Mouse (Mus musculus) gastrocnemius, adult 18-20 months (tissue): Measurements from ENCODE around the gene Zfp324. TPM values are rescaled to one million over a fixed set of nuclear protein-coding genes. Genes with fewer than 3 reads are reported as not detected.

ENCODE experiments used
- DNase-seq: peaks from one replicate; pipeline ENCODE4 v3.0.0; 2021; ENCODE audit warnings: low spot score
- total RNA-seq, 2 experiments: library from RNA; stranded (reverse); gene quantifications; 2 replicates each; pipeline ENCODE4 v1.2.3; 2021

Gene Zfp324
- total RNA-seq, 2 experiments from 2014 or later = 1.4 to 1.5 TPM

DNA sequence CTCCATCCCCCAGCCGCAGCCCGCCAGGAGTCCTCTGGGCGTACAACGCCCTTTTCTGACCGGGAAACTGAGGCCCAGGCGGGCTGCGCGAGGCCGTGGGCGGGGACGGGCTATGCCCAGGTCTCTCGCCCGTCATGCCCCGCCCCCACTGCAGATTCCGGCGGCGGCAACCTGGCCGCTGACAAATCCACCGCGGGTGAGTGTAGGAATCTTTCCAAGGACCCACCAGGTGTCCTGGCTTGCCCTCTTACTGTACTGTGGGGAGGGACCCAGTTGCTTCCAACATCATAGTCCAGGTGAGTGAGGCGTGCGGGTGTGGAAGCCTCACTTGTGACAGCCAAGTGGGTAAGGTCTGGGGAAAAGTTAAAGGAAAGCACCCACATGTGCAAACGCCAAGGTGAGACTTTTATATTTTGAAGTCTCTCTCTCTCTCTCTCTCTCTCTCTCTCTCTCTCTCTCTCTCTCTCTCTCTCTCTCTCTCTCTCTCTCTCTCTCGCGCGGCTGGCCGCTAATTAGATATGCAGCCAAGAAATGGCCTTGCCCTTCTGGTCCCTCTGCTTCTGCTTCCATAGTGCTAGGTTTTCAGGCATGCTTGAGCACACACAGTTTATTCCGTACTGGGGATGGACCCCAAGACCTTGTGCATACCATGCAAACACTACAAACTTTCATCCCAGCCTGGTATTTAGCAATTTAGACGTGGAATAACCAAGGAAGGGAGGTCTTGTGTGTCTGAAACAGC lies 637 bp downstream of the Zfp324 start:
- peak; percentile 27 for DNase-seq

- DNase-seq = no peak
These were observed 5.3 kb downstream of the Zfp324 start for GRCm38 (mm10) chr7:12970906-12971305.

DNA sequence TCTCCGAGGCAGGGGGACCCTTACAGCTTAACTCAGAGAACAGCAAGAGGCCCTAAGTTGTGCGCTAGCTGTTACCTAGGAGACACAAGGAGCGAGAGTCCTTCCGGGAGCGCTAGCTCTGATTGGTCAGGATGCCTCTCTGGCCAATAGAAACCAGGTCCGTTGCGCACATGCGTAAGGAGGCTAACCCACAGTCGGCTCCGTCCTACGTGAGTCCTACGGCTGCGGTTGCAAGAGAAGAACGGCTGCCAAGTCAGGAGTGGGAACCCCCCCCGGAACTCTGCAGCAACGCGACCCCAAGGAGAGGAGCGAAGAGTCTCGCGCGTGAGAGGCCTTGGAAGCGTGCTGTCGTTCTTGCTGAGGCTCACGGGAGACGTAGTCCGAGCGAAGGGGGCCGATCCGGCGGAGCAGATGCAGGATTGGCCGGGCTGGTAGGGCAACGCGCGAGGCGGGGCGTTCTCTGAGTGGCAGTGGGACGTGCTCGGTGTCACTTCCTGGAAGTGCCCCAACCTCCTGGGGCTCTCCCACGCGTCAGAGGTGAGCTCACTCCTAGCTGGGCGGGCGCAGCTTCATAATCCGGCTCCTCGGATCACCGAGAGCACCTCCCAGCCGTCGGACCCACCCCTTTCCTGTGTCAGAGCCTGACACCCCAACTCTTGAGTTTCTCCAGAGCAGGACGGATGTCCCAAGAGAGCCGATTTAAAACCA lies 12.2 kb downstream of the Zfp324 start, which contains the start of gene Zfp446:
Gene Zfp446 (plus strand): TSS at position 167 of the 708 bp plus-strand sequence.
- peak; percentile 99 for DNase-seq

- no peak for DNase-seq
These were observed 13.5 kb downstream of the Zfp324 start for GRCm38 (mm10) chr7:12978931-12979722.

DNA sequence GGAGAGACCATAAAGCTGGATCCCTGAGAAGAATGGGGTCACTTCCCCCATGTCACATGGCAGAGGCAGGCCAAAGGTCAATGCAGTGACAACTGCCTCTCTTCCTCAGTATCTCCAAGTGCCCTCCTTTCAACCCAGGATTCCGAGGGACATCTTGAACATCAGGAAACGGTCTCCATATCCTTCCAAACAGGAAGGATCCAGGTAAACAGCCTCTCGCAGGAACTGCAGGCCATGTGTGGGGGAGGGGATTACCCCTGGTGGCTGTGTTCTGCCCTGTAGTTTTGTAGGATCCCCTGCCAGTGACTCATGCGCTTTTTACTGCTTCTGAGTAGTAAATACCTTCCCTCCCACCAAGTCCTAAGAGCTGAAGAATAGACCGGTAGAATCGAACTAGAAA lies 14.1 kb downstream of the Zfp324 start:
- no peak for DNase-seq

DNA sequence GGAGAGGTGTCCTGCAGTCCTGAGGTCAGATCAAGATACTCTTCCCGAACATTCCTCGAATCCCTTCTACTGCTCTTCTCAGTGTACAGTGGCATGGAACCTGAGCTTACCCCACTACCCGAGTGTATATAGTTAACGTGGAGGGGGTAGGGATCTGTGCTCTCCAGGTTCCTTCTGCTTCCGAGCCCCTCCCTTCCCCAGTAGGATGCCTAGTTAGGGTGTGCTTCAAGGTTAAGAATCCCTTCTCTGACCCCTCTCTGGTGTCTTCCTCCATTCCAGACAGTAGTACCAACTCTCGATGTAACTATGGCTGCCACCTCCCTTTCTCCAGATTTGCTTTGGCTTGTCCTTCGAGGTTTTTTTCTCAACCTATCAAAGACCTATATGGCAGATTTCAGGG lies 14.7 kb downstream of the Zfp324 start:
- no peak for DNase-seq

DNA sequence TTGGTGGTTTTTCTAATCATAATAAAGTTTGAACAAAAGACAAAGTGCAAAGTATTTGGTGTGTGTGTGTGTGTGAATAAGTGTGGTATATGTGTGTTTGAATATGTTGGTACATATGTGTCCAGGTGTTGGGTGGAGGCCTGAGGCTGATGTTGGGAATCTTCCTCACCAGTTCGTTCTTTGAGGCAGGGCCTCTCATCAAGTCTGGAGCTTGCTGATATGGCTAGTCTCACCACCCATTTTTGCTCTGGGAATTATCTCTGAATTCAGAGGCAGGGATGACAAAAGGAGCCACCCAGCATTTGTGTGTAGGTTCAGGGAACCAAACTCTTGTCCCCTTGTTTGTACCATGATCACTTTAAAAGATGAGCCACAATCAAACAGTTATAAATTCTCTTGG lies 20.1 kb downstream of the Zfp324 start:
- DNase-seq = no peak

DNA sequence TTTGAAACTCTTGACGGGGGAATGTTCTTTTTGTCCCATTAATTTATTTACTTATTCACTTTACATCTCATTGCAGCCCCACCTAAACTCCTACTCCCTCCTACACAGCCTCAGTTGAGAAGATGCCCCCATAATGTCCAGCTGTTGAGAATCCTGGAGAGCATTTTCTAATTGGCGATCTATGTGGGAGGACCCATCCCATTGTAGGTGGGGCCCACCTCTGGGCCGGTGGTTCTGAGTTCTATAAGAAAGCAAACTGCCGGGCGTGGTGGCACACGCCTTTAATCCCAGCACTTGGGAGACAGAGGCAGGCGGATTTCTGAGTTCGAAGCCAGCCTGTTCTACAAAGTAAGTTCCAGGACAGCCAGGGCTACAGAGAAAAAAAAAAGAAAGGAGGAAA lies 21.3 kb downstream of the Zfp324 start:
- DNase-seq = no peak

- DNase-seq = no peak
These were observed 22.0 kb downstream of the Zfp324 start for GRCm38 (mm10) chr7:12987409-12988189.

GRCm38 (mm10) chr7:12992222-12992621 lies 26.6 kb downstream of the Zfp324 start:
- no peak for DNase-seq

DNA sequence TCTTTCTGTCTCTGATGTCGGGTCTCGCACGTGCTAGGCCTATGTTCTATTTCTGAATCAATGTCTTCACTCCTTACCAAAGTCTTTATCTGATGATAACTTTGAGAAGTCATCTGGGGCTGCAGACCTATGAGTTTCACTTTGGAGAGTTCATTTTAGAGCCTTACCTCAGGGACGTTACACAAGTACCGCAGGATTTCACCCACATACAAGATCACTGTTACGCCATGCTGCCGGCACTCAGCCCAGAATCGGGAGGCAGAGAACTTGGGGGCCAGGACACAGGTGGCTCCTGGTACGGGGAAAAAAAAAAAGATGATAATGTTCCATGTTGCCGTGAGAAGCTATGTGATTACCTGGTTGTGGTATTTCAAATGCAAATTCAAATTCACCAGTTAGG lies 27.5 kb downstream of the Zfp324 start:
- no peak for DNase-seq

GRCm38 (mm10) chr7:12995862-12996261 lies 30.2 kb downstream of the Zfp324 start:
- DNase-seq = no peak

- no peak for DNase-seq
These were observed 31.6 kb downstream of the Zfp324 start for GRCm38 (mm10) chr7:12997230-12997629.

DNA sequence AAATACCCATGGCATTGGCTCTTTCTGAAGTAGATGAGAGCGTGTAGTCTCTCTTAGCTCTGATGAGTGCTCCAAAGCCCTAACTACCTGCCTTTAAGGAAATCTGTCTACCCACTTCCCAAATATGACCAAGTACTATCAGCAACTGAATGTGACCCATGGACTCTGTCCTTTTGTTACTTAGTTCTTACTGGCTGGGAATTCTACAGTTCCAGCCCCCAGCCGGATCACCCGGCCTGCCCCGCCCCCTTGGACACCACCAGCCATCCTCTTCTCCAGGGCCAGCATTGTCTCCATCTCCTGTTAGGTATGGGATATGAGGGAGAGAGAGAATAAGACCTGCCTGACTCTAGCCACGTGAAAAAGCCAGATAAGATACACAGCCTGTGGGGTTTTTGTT lies 32.4 kb downstream of the Zfp324 start, which contains the start of gene Slc27a5:
Gene Slc27a5 (minus strand): TSS at position 140 of the 400 bp plus-strand sequence.
- no peak for DNase-seq

DNA sequence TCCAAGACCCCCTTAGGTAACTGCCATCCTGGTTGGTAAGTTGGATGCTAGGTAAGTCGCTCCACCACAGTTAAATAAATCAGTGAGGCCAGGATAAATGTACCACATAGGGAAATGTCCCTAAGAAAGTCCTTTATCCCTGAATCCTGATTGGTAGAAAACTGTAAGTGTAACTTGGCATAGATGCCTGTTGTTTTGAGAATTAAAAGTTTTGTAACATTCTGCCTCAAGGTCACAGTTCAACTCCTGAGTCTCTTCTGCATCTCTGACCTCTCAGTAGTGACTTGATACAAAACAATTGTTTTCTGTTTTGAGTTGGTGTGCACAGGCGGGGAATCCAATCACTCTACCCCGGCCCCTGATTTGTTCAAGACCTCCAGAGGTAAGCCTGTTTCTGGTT lies 33.2 kb downstream of the Zfp324 start, which contains the start of gene Trim28:
Gene Trim28 (plus strand): TSS at position 264 of the 400 bp plus-strand sequence.
- no peak for DNase-seq

DNA sequence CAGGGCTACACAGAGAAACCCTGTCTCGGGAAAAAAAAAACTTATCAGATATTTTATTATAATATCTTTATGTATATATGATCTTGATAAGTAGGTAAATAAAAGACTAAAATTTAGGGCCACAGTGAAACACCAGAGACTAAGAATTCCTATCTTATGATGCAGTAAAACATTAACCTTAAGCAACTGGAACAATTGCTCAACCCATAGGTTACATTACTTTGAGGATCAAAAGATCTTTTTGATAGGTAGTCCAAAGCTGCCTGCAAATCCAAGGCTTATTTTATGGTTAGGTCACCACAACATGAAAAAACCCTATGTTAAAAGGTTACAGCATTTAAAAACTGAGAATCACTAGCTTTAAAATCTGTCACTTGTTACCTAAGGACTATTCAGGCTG lies 35.9 kb downstream of the Zfp324 start:
- DNase-seq = no peak

GRCm38 (mm10) chr7:13003380-13003779 lies 37.7 kb downstream of the Zfp324 start:
- no peak for DNase-seq

DNA sequence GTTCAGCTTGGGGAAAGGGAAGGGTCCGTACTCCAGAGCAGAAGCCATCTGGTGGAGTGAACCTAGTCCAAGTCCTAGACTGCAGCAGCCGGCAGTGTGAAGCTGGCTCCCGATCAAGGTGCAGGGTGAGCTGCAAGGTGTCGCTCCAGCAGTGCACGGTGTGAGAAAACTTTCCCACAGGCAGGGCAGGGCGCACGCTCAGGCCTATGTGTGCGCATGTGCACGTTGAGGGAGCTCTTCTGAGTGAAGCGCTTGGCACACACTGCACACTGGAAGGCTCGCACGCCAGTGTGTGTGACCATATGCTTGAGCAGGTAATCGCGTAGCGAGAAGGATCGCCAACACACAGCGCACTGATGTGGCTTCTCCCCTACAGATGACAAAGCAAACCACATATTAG lies 40.4 kb downstream of the Zfp324 start:
- no peak for DNase-seq

DNA sequence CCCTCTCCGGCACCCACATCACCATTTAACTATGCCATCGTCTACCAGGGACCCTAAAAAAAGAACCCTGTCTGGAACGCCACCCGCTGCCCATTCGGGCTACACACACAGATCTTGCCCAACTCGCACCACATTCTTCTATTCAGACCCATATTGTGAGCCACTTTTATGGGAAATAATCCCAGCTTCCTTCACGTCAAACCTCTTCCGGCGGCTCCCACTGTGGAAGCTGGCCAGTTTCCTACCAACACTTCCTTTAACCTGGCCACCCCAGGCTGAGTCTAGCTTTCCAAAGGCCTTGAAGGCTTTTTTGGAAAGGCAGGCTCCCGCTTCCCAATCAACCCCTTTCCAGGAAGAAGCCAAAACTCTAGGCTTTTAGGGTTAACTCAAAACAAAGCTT lies 40.9 kb downstream of the Zfp324 start:
- DNase-seq = no peak

GRCm38 (mm10) chr7:13007341-13008092 lies 41.9 kb downstream of the Zfp324 start:
- DNase-seq = no peak
